Mouse (Mus musculus): ENCODE measurements around the gene Col4a3. TPM values are rescaled to one million over a fixed set of nuclear protein-coding genes. Genes with fewer than 3 reads are reported as not detected.

The Col4a3 gene
- 1.1 and 2.5 TPM in 2 replicates for polyA plus RNA-seq (2011; ENCODE audit: insufficient read depth, insufficient read length, low replicate concordance, missing spikeins)

DNA sequence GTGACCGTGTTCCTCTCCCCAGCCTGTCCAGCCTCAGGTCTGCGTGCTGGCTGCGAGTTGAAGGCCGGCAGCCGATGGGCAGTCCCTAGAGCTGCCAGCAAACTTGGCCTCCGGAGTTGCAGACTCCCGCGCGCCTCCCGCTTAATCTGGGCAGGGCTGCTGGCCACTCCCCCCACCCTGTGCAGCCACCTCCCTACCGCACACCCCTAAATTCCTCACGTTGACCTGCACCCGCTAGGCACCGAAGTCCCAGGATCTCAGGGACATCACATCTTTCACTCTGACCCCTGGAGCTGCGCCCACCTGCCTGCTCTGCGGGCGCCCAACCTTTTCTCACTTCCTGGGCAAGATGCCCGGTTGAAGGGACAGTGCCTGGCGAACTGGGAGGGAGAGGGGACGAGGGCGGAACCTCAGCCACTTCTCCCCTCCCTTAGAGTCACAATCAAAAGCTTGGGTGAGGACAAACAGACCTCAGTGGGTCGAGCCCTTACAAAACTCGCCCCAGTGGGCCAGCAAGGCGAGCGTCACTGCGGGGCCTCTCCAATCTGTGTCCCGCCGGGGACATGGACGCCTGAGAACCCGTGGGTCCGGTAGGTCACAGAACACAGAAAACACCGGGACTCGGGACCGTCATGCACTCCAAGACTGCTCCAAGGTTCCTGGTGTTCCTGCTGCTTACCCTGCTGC is at the start of gene Col4a3, which contains the start of gene Col4a4:
TSS of gene Col4a3 (plus strand) at position 209 of the 687 bp plus-strand sequence.
TSS of gene Col4a4 (minus strand) at position 137 of the 687 bp plus-strand sequence.
- TF ChIP-seq POLR2A (IDR thresholded peaks at IDR 0.05; ENCODE audit: borderline replicate concordance, control insufficient read depth, low read depth, low read length) (no peak), CTCF (IDR thresholded peaks at IDR 0.05; ENCODE audit: control insufficient read depth, insufficient read depth, low read length) (no peak)
- WGBS, result 7% methylated on average over 34 of the region's 34 CpGs
- Histone ChIP-seq H3K27ac (ENCODE audit: control insufficient read depth, insufficient read depth, low read depth, low read length, poor library complexity) (no peak within 1 kb of the TSS), H3K4me1 (ENCODE audit: control insufficient read depth, insufficient read depth, low read length) (no peaks in the 10 kb centered on the region), H3K4me3 (replicated peaks; ENCODE audit: control insufficient read depth, low read depth, low read length) (no peak within 1 kb of the TSS)

DNA sequence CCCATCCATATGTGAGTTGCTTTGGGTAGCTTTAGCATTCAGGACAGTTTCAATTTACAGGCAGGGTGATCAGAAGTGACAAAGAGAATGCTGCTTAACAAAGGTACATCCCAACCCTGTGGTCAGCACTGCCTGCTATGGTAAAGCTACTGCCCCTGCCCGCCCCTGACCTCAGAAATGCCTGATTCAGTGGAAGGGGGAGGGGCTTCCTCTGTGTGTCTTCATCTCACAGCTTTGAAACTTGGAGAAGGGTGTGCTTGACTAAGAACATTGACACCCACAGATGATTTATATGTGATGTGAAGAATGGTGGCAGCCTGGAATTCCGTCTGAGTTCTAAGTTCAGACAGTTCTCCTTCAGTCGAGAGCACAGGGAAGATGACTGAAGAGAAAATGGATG is 48.9 kb upstream of the Col4a3 start:
- Histone ChIP-seq H3K27ac (ENCODE audit: control insufficient read depth, insufficient read depth, low read depth, low read length, poor library complexity) (no peak overlapping the region), H3K4me1 (ENCODE audit: control insufficient read depth, insufficient read depth, low read length) (no peaks in the 10 kb centered on the region), H3K4me3 (replicated peaks; ENCODE audit: control insufficient read depth, low read depth, low read length) (no peak overlapping the region)
- WGBS, result 68% methylated on average over 3 of the region's 3 CpGs
- TF ChIP-seq CTCF (IDR thresholded peaks at IDR 0.05; ENCODE audit: control insufficient read depth, insufficient read depth, low read length) (no peak), POLR2A (IDR thresholded peaks at IDR 0.05; ENCODE audit: borderline replicate concordance, control insufficient read depth, low read depth, low read length) (no peak)

DNA sequence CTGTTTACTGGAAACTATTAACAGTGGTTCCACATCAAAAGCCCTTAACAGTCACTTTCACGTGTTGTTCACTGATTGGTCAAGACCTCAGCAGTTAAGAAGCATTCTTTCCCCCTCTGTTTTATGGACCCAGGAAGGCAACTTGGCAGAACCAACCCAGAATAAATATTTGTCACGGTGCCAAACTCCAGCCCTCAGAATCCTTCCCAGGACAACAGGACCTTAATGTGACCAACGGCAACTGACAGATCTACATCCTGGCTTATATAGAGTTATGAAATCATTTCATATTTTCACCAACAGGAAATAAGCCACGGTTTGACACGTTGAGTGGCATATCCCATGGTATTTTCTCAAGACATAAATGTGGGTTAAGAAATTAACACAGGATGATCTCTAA is 46.7 kb upstream of the Col4a3 start:
- H3K4me3 ChIP-seq (replicated peaks; ENCODE audit: control insufficient read depth, low read depth, low read length), result no peak overlapping the region
- TF ChIP-seq CTCF (IDR thresholded peaks at IDR 0.05; ENCODE audit: control insufficient read depth, insufficient read depth, low read length) (no peak), POLR2A (IDR thresholded peaks at IDR 0.05; ENCODE audit: borderline replicate concordance, control insufficient read depth, low read depth, low read length) (no peak)
- 44% methylated on average over 5 of the region's 5 CpGs for WGBS
- no peak overlapping the region for H3K27ac ChIP-seq (ENCODE audit: control insufficient read depth, insufficient read depth, low read depth, low read length, poor library complexity)
- H3K4me1 ChIP-seq (ENCODE audit: control insufficient read depth, insufficient read depth, low read length), result no peaks in the 10 kb centered on the region

DNA sequence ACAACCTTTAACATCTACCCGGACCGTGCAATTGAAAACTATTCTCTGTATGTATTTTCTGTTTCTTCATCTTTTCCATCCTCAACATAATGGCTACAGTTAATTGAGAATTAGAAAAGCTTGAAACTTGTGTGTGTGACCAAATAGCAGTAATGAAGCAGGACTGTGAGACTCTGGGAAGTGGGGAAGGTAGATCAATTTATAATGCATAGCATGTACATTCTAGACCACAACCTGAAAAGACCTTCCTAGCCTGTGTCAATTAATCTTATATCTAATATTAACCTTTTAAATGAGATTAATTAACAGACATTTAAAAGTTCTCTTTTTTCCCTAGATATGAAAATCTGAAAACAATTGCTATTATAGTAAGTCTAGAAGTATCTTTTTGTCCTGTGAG is 42.8 kb upstream of the Col4a3 start:
- H3K27ac ChIP-seq (ENCODE audit: control insufficient read depth, insufficient read depth, low read depth, low read length, poor library complexity), result no peak overlapping the region
- TF ChIP-seq POLR2A (IDR thresholded peaks at IDR 0.05; ENCODE audit: borderline replicate concordance, control insufficient read depth, low read depth, low read length) (no peak), CTCF (IDR thresholded peaks at IDR 0.05; ENCODE audit: control insufficient read depth, insufficient read depth, low read length) (no peak)
- H3K4me1 ChIP-seq (ENCODE audit: control insufficient read depth, insufficient read depth, low read length), result no peaks in the 10 kb centered on the region
- no peak overlapping the region for H3K4me3 ChIP-seq (replicated peaks; ENCODE audit: control insufficient read depth, low read depth, low read length)
- WGBS, result 86% methylated on average over 2 of the region's 2 CpGs

DNA sequence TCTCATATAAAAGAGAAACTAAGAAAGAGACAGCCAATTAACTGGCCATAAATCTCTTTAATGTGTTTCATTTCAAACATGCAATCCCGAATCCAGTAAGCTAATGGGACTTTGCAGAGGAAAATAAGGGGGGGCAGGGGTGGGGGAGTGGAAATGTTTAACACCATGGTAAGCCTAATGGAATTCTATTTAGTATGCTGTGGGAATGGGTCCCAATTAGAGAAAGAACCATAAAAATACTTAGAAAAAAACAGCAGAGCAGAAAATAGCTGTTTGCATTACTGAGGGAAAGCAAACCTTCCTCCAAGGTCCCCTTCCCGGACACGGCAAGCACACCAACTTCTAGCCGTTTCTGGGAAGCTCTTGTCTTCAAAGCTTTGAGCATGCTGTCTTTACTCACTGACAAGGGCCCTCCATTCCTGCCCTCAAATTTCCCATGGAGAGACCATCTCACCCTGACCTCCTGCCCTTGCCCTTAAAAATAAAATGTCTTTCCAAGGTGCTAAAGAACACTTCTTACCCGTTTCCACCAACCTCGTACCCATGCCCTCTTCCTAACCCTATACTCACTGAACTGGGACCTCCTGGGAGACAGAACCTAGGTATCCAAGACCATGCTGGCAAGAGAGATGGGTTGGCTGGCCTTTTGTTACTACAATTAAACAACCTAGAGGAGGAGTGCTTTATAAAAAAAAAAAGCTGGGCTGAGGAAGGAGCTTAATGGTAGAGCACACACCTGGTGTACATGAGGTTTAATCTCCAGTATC is 42.1 kb upstream of the Col4a3 start:
- WGBS, result 71% methylated on average over 6 of the region's 6 CpGs
- Histone ChIP-seq H3K27ac (ENCODE audit: control insufficient read depth, insufficient read depth, low read depth, low read length, poor library complexity) (no peak overlapping the region), H3K4me1 (ENCODE audit: control insufficient read depth, insufficient read depth, low read length) (no peaks in the 10 kb centered on the region), H3K4me3 (replicated peaks; ENCODE audit: control insufficient read depth, low read depth, low read length) (no peak overlapping the region)
- TF ChIP-seq CTCF (IDR thresholded peaks at IDR 0.05; ENCODE audit: control insufficient read depth, insufficient read depth, low read length), result no peak
- no peak for TF ChIP-seq POLR2A (IDR thresholded peaks at IDR 0.05; ENCODE audit: borderline replicate concordance, control insufficient read depth, low read depth, low read length)

DNA sequence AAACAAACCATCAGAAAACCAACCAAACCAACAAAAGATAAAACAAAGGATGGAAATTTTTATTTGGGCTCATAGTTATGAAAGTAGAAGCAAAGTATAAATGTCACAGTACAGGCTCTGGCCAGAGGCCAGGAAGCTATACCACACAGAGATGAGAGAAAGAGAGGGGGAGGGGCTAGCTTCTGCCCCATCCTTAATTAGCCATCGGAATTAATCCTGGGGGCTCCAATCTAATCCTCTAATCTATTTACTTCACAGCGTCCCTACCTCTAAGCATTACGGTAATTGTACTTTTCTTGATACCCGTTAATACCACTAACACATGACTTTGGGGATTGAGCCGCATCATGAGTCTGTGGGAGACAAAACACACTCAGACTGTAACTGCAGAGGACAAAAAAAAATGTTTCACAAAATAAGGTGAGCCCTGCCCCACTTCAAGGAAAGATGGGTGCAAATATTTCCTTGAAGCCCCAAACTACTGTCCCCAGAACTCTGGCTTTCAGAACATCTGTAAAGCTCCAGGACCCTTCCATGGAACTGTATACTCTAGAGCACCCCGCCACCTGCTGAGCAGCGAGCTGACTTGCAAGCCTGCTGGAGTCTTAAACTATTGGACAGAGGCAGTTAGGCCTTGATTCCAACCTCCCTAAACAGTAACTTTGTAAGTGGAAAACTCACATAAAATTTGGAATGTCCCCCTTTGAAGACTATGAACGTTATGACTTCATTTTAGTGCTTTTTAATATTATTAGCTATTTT is 41.3 kb upstream of the Col4a3 start:
- no peak for TF ChIP-seq CTCF (IDR thresholded peaks at IDR 0.05; ENCODE audit: control insufficient read depth, insufficient read depth, low read length)
- no peak for TF ChIP-seq POLR2A (IDR thresholded peaks at IDR 0.05; ENCODE audit: borderline replicate concordance, control insufficient read depth, low read depth, low read length)
- no peaks in the 10 kb centered on the region for H3K4me1 ChIP-seq (ENCODE audit: control insufficient read depth, insufficient read depth, low read length)
- WGBS, result 78% methylated on average over 8 of the region's 8 CpGs
- no peak overlapping the region for H3K4me3 ChIP-seq (replicated peaks; ENCODE audit: control insufficient read depth, low read depth, low read length)
- no peak overlapping the region for H3K27ac ChIP-seq (ENCODE audit: control insufficient read depth, insufficient read depth, low read depth, low read length, poor library complexity)

DNA sequence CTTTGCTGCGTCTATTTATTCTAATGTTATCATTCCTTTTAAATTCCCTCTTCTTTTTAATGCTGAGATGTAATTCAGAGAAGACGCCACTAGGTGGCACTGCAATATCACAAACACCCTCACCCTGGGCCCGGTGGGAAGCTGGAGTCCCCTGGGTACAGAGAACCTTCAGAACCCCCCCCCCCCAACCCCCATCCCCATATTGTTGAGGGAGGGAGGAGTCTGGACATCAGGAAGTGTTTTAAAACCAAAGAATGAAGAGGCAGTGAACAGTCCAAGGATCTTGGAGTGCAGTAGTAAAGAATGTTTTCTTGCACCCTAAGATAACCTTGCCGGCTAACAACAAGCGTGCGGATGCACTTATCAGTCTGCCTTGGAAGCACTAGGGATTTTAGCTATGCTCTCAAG is 32.3 kb upstream of the Col4a3 start:
- Histone ChIP-seq H3K4me3 (replicated peaks; ENCODE audit: control insufficient read depth, low read depth, low read length) (no peak overlapping the region), H3K27ac (ENCODE audit: control insufficient read depth, insufficient read depth, low read depth, low read length, poor library complexity) (no peak overlapping the region), H3K4me1 (ENCODE audit: control insufficient read depth, insufficient read depth, low read length) (no peaks in the 10 kb centered on the region)
- TF ChIP-seq CTCF (IDR thresholded peaks at IDR 0.05; ENCODE audit: control insufficient read depth, insufficient read depth, low read length) (peak; percentile 50), POLR2A (IDR thresholded peaks at IDR 0.05; ENCODE audit: borderline replicate concordance, control insufficient read depth, low read depth, low read length) (no peak)
- 44% methylated on average over 6 of the region's 6 CpGs for WGBS

DNA sequence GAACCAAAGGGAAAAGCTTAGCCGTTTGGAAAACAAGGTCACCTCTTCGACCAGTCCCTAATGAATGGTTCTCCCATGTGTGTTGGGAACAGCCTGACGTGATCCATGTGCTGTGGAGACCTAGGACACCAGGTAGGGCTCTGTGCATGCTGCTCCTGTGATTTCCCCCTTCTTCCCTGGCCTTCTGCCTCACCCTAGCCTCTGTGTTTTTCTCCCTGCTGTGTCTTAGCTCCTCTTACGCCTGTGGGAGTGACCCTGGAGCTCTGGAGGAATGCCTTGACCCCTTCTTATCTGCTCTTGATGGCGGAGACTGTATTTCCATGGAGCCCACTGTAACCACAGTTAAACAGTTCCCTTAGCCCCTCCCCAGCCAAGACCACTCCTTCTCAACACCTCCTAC is 31.8 kb upstream of the Col4a3 start:
- H3K4me1 ChIP-seq (ENCODE audit: control insufficient read depth, insufficient read depth, low read length), result no peaks in the 10 kb centered on the region
- H3K4me3 ChIP-seq (replicated peaks; ENCODE audit: control insufficient read depth, low read depth, low read length), result no peak overlapping the region
- no peak for TF ChIP-seq POLR2A (IDR thresholded peaks at IDR 0.05; ENCODE audit: borderline replicate concordance, control insufficient read depth, low read depth, low read length)
- no peak for TF ChIP-seq CTCF (IDR thresholded peaks at IDR 0.05; ENCODE audit: control insufficient read depth, insufficient read depth, low read length)
- no peak overlapping the region for H3K27ac ChIP-seq (ENCODE audit: control insufficient read depth, insufficient read depth, low read depth, low read length, poor library complexity)
- WGBS, result 72% methylated on average over 5 of the region's 5 CpGs

Data from bone marrow, adult 2 months (tissue).